Mouse (Mus musculus): ENCODE data around the gene Vmn1r79. TPM values are rescaled to one million over a fixed set of nuclear protein-coding genes. Genes with fewer than 3 reads are reported as not detected.
"Not testable (repeated sequence)": the region's sequence is repeated elsewhere in the genome, so short reads cannot be mapped to it uniquely, and the experiment has no call there.

Gene Vmn1r79
- not detected in 2 replicates for polyA plus RNA-seq (2012; rRNA removed)

DNA sequence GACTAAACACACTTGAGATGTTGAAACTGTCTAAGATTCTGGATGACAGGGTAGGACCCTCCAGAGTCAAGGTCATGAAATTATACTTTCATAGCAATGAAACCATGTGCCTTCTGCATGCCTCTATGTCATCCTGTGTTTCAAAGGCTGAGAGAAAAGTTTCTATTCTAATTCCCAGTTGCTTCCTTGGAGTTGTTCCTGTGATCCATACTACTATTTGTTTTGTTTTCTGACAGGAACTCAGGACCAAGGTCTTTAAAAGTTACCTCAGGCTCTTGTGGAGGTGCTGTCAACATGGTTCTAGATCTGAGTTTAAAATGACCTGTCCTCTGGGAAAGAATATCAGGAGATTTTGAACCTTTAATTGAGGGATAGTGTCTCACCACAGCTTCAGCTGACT is at the start of gene Vmn1r79:
Gene Vmn1r79 (plus strand): TSS at position 301 of the 400 bp plus-strand sequence.
- not testable (repeated sequence) for DNase-seq; H3K27ac ChIP-seq (ENCODE audit: insufficient read depth, low read length); H3K27me3 ChIP-seq (ENCODE audit: control insufficient read depth, insufficient read depth, low read length); H3K4me1 ChIP-seq (ENCODE audit: control insufficient read depth, insufficient read depth, low read length); H3K4me3 ChIP-seq (replicated peaks; ENCODE audit: insufficient read depth, low read depth, low read length)

GRCm38 (mm10) chr7:12149957-12150356 is 21.1 kb upstream of the Vmn1r79 start, which contains the start of gene Vmn1r78:
Vmn1r78 (plus strand) TSS chr7:12150257.
- TF ChIP-seq POLR2A (IDR thresholded peaks at IDR 0.05; ENCODE audit: borderline replicate concordance, insufficient read depth, low read length) (no peak), CTCF (IDR thresholded peaks at IDR 0.05; ENCODE audit: borderline replicate concordance, insufficient read depth, low read depth, low read length) (no peak)
- Histone ChIP-seq H3K27ac (ENCODE audit: insufficient read depth, low read length) (no peak within 1 kb of the TSS), H3K4me3 (replicated peaks; ENCODE audit: insufficient read depth, low read depth, low read length) (no peak within 1 kb of the TSS), H3K27me3 (ENCODE audit: control insufficient read depth, insufficient read depth, low read length) (no peaks in the 10 kb centered on the region), H3K4me1 (ENCODE audit: control insufficient read depth, insufficient read depth, low read length) (no peaks in the 10 kb centered on the region)
- 43% methylated on average over 2 of the region's 2 CpGs for WGBS
- DNase-seq, result no peak

DNA sequence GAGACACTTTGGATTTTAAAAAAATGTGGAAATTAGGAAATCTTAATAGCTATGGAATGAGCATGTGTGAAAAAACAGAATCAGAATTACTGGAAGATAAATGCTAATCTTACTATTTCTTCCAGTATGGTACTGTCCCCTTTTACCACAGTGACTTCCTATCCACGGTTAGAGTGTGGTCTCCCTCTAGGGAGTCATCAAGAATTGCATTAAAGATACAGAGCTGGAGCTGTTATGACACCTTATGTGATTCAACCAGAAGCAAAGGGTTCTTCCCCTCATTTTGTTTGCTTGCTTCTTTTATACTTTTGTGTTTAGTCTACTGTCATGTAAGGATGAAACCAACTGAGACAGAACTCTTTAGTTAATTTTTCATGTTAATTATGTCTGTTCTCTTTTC is 14.6 kb upstream of the Vmn1r79 start:
- H3K4me3 ChIP-seq (replicated peaks; ENCODE audit: insufficient read depth, low read depth, low read length); H3K4me1 ChIP-seq (ENCODE audit: control insufficient read depth, insufficient read depth, low read length); H3K27me3 ChIP-seq (ENCODE audit: control insufficient read depth, insufficient read depth, low read length); DNase-seq; H3K27ac ChIP-seq (ENCODE audit: insufficient read depth, low read length): not testable (repeated sequence)
- WGBS, result 42% methylated on average over 1 of the region's 1 CpGs

GRCm38 (mm10) chr7:12172926-12173325 is 1.8 kb downstream of the Vmn1r79 start:
- 57% methylated on average over 2 of the region's 2 CpGs for WGBS
- H3K27ac ChIP-seq (ENCODE audit: insufficient read depth, low read length), result not testable (repeated sequence)

DNA sequence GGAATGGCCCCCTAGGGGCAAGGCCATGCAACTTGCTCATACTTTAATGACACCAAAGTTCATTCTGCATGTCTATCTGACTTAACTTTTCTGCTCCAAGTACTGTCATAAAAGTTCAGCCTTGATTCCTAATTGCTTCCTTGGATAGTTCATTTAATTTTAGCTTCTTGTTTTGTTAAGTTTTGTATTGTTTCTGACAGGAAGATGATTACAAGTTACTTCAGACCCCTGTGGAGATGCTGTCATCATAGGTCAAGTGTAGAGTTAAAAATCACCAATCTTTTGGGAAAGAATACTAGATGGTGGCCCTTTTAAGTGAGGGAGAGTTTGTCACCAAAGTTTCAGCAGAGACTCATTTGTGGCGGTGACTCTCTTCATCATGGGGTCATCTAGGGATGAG is 17.9 kb downstream of the Vmn1r79 start, which contains the start of gene Vmn1r80:
Gene Vmn1r80 (plus strand): TSS at position 301 of the 400 bp plus-strand sequence.
- Histone ChIP-seq H3K4me1 (ENCODE audit: control insufficient read depth, insufficient read depth, low read length) (no peaks in the 10 kb centered on the region), H3K27me3 (ENCODE audit: control insufficient read depth, insufficient read depth, low read length) (no peaks in the 10 kb centered on the region), H3K4me3 (replicated peaks; ENCODE audit: insufficient read depth, low read depth, low read length) (no peak within 1 kb of the TSS), H3K27ac (ENCODE audit: insufficient read depth, low read length) (no peak within 1 kb of the TSS)
- no peak for DNase-seq
- TF ChIP-seq POLR2A (IDR thresholded peaks at IDR 0.05; ENCODE audit: borderline replicate concordance, insufficient read depth, low read length), result no peak
- TF ChIP-seq CTCF (IDR thresholded peaks at IDR 0.05; ENCODE audit: borderline replicate concordance, insufficient read depth, low read depth, low read length), result no peak
- 82% methylated on average over 1 of the region's 1 CpGs for WGBS

More at GRCm38 (mm10) chr7:12172926-12173325, 1.8 kb downstream of the Vmn1r79 start:
- H3K4me3 ChIP-seq (replicated peaks; ENCODE audit: insufficient read depth, low read depth, low read length); H3K27me3 ChIP-seq (ENCODE audit: control insufficient read depth, insufficient read depth, low read length); DNase-seq; H3K4me1 ChIP-seq (ENCODE audit: control insufficient read depth, insufficient read depth, low read length): not testable (repeated sequence)

- no peak overlapping the region for H3K4me3 ChIP-seq (replicated peaks; ENCODE audit: insufficient read depth, low read depth, low read length)
- WGBS, result 57% methylated on average over 2 of the region's 2 CpGs
- TF ChIP-seq CTCF (IDR thresholded peaks at IDR 0.05; ENCODE audit: borderline replicate concordance, insufficient read depth, low read depth, low read length) (no peak), POLR2A (IDR thresholded peaks at IDR 0.05; ENCODE audit: borderline replicate concordance, insufficient read depth, low read length) (no peak)
- no peak for DNase-seq
- no peak overlapping the region for H3K27ac ChIP-seq (ENCODE audit: insufficient read depth, low read length)
- no peaks in the 10 kb centered on the region for H3K4me1 ChIP-seq (ENCODE audit: control insufficient read depth, insufficient read depth, low read length)
- no peaks in the 10 kb centered on the region for H3K27me3 ChIP-seq (ENCODE audit: control insufficient read depth, insufficient read depth, low read length)
Observed at GRCm38 (mm10) chr7:12204141-12204540, 33.1 kb downstream of the Vmn1r79 start.

Other genes with a start within 250 kb of the Vmn1r79 start
- not detected in 2 replicates for gene Vmn1r76, start 233.1 kb upstream of the Vmn1r79 start, polyA plus RNA-seq (2012; rRNA removed)
- gene Vmn1r77, start 134.5 kb upstream of the Vmn1r79 start, polyA plus RNA-seq (2012; rRNA removed), result not detected in 2 replicates
- not detected in 2 replicates for gene Vmn1r78, start 21.0 kb upstream of the Vmn1r79 start, polyA plus RNA-seq (2012; rRNA removed)
- gene Vmn1r80, start 18.0 kb downstream of the Vmn1r79 start, polyA plus RNA-seq (2012; rRNA removed), result not detected in 2 replicates
- gene Vmn1r81, start 97.0 kb downstream of the Vmn1r79 start, polyA plus RNA-seq (2012; rRNA removed), result not detected in 2 replicates
- gene Vmn1r82, start 129.2 kb downstream of the Vmn1r79 start, polyA plus RNA-seq (2012; rRNA removed), result not detected in 2 replicates
- gene Vmn1r83, start 158.2 kb downstream of the Vmn1r79 start, polyA plus RNA-seq (2012; rRNA removed), result not detected in 2 replicates
- not detected in 2 replicates for gene Vmn1r84, start 198.0 kb downstream of the Vmn1r79 start, polyA plus RNA-seq (2012; rRNA removed)